Mouse (Mus musculus) frontal cortex, postnatal 36 days (tissue): ENCODE measurements at regions not wholly inside any gene's neighbourhood (a gene's known extent, or its start where the extent isn't known, plus 50 kb on each side); places are given as distances from the start of the nearest gene placed in this dataset.
A peak's percentile ranks its signal among the peaks of the same experiment; 100 is the strongest.

ENCODE experiments used
- DNase-seq, 2 experiments: peaks; one replicate each; pipeline ENCODE4 v3.0.0; 2022; ENCODE audit warnings: low spot score in 2 of 2

- no peak for DNase-seq
Measured at GRCm38 (mm10) chr17:44336842-44337241, 148.5 kb downstream of the Clic5 start.

GRCm38 (mm10) chr17:44337253-44337652 is 148.9 kb downstream of the Clic5 start:
- DNase-seq, result no peak

- DNase-seq, result peak in 1 of 2 experiments; percentile 13
Measured at GRCm38 (mm10) chr17:44344542-44344941, 156.2 kb downstream of the Clic5 start.

GRCm38 (mm10) chr17:44345374-44345773 is 157.0 kb downstream of the Clic5 start:
- no peak for DNase-seq

DNA sequence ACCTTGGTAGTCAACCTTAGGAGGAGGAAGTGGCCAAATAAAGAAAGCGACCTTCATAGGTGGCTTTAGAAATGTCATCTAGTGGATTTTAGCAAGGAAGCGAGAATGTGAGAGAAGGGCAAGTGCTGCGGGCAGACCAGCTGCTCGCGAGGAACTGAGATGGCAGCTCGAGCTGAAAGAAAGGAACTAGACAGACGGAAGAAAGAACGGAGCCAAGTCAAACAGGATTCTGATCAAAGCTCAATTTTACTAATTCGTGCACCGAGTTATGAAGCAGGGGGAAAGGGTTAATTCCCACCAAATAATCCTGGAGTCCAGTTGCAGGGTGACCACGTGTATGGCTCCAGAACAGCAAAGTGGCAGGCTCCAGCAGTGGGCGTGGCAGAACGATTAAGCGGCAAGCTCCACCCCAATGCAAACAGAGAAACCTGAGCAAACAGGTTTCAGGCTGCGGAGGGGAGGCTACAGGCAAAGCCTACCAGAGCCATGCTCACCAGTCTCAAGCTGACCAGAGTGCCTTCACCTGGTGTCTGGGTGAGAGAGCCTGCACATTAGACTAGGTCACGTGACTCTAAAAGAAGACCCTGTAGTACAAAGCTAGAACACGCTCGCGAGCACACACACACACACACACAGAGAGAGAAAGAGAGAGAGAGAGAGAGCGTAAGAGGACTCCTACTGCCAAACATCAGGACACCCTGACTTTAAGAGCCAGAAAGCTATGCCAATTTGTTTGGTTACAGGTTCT is 162.0 kb downstream of the Clic5 start:
- no peak for DNase-seq

GRCm38 (mm10) chr17:44350949-44351244 is 162.5 kb downstream of the Clic5 start:
- DNase-seq, result no peak

GRCm38 (mm10) chr17:44351499-44352117 is 163.2 kb downstream of the Clic5 start:
- no peak for DNase-seq

DNA sequence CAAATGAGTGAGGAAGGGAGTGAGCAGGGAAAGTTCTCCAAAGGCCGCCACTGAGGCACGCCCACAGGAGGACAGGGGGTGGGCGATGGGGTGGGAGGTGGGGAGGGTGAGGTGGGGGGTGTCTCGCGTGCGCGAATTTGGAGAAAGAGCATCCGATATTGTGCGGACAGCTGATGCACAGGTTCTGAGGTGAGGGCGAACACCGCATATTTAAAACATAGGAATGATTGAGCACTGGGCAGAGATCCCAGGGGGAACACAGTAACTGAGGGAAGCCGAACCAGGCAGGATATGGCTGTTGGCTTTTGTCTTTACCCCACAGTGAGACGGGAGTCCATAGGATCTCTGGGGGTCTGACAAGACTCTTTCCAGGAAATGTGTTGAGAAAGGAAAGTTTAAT is 163.8 kb downstream of the Clic5 start:
- no peak for DNase-seq

DNA sequence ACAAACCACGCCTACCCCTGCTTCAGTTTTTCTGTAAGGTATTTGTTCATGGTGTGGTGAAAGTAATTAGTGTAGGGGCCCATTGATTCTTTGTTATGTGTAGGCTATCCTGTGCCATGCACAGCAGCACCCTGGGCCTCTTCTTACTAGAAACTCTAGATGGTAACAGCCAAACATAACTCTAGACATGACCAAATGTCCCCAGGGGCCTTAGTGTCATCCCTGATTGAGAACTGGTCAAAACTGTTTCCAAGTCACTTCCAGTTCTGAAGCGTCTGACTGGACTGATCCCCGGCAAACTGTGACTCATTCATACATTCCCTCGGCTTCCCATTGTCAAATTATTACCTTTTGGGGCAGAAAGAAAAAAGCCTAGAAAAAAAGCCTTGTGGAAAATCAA is 174.7 kb downstream of the Clic5 start:
- no peak for DNase-seq

GRCm38 (mm10) chr17:44364494-44364893 is 176.1 kb downstream of the Clic5 start:
- no peak for DNase-seq

DNA sequence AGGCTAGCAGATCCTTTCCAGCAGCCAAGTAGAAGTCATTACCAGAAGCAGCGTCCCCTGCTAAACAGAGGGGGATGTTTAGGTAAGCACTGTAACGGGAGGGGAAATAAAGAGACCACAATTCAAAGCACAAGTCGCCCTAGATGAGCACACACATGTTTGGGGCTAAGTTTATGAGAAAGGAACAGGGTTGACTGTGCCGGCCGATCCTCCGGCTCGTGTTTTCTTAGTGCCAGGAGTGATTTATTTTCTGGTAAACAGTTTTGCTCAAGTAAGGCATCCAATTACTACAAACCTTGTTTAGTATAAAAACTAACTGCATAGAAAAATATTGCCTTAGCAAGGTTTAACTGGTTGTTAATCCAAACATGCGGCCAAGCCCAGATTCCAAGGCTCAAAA is 178.1 kb downstream of the Clic5 start:
- DNase-seq, result no peak

- no peak for DNase-seq
Measured at GRCm38 (mm10) chr17:44367561-44367960, 179.2 kb downstream of the Clic5 start.

GRCm38 (mm10) chr17:44370966-44371465 is 182.6 kb downstream of the Clic5 start:
- DNase-seq, result no peak

GRCm38 (mm10) chr17:44371620-44372019 is 183.2 kb downstream of the Clic5 start:
- DNase-seq, result no peak

DNA sequence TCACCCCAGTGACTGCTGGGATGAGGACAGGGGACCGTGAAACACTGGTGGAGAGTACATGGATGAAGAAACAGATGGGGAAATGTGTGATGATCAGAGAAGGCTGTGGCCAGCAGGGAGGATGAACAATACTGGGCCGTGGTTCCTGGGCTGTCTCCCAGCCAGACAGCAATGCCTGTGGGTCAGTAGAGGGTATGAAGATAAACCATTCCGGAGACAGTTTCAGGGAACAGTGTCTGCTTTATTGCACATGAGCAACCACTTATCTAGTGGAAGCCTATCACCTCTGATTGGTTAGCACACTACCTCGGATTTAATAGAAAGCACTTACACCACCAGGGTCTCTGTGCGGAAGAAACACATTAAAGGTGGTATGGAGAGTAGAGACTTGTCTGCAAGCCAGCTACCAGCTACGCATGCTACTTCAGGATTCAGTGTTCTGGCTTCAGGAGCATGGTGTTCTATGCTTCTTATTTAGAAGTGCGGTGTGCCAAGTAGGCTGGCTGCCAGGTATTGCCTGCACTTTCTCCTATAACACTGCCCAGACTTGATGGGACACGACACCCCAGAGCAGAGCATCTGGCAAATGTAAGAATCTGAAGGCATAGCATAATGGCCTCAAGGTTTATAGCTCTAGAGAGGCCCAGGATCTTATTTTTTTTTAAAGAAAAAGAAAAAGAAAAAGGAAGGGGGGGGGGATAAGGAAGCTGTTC is 185.5 kb downstream of the Clic5 start:
- DNase-seq, result no peak

DNA sequence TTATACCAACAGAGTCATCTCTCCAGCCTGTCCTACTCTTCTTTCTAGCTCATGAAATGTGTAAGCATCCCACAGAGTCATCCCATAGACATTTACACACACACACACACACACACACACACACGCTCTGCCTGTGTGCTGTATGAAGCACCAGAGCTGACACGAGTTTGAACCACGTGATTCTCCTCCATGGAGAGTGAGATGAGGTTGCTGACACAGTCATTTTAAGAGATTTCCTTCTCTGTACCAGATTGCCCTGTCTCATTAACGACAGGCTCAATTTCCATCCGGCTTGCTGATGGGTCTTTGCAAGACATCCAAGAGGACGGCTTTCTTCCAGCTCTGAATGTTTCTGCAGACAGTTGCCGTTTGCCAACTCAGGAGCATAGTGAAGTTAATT is 190.0 kb downstream of the Clic5 start:
- no peak for DNase-seq

- no peak for DNase-seq
Measured at GRCm38 (mm10) chr17:44388916-44389315, 200.5 kb downstream of the Clic5 start.

DNA sequence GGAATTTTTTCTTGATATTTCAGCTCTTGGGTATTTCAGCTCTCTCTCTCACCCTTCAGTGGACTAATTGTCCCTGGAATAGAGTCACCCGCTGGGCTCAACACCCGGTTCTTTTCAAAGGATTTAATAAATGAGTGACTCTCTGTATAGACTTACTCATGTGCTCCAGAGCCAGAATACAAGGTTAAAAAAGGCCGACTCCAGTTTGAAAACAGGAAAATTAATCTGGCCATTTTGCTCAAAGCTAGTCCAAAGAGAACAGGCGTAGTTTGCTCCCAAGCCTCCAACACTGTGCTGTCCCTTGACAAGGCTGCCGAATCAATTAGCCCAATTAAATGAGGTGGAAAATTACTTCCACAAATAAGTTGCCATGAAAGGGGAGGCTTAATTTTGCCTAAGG is 209.4 kb downstream of the Clic5 start:
- DNase-seq, result no peak

DNA sequence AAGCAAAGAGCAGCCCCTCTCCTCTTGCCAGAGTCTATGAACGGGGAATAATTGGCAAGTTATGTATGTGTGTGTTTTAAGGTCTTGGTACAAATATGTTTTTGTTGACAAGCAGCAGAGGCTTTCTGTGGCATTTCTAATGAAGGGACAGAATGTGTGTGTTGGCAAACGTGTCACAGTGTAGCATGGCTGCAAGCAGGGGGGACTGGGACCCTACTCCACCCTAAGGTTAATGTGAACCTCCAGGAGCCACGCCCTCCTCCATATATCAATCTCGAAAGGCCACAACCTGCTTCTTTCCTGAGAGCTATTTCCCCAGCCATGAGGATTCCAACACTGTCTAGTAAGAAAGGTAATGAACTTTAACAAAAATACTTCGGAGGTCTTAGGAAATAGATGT is 209.8 kb downstream of the Clic5 start:
- no peak for DNase-seq

GRCm38 (mm10) chr17:44404923-44405322 is 216.5 kb downstream of the Clic5 start:
- no peak for DNase-seq

DNA sequence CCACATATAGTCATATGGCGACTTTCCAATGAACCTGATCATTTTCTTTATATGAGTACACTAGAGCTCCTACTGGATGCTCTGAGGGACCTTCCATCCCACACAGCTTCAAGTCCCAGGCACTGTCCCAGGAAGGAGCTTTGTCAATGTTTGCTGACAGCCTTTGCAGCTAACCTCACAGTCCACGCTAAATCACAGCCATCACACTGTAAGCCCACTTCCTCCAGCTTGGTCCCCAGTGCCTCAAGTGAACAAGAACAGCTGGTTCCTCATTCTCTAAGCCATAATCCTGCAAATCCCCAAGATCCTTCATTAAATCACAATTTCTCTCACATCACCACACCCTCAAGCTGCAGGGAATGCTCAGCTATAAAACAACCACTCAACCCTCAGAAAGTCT is 222.6 kb downstream of the Clic5 start:
- DNase-seq, result no peak

DNA sequence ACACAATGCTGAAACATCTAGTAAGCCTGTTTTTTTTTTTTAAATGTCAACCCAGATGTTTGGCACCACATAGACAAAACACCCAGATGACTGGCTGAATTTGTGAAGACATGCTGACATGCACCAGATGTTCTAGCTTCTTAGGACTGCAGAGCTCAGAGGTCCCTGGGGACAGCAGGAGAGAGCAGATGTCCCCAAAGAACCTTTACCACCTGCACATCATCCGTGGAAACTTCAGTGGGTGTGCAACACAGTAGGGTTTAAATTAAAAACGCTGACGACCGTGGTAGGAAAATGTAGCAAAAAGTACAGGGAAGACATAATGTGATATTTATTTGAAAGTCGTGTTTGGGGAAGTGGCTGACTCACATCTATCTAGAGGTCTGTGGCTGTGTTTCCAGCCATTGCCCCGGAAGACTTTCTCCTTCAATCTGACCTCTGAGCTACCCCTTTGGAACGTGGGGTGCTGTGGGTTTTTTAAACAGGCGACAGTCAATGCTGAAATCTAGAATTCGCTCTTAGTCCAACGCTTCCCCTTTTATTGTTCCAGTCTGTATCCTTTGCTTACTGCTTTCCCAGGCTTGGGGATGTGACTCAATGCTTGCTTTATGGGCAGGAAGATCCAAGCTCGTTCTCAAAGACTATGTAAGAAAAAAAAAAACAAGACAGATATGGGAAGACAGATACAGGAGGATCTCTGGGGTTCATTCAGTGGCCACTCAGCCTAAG is 230.5 kb downstream of the Clic5 start:
- peak in 1 of 2 experiments; percentile 12 for DNase-seq
